Mouse (Mus musculus): Measurements from ENCODE around the gene Ap1ar. TPM values are rescaled to one million over a fixed set of nuclear protein-coding genes. Genes with fewer than 3 reads are reported as not detected.
"Not testable (repeated sequence)": the region's sequence is repeated elsewhere in the genome, so short reads cannot be mapped to it uniquely, and the experiment has no call there.

Ap1ar gene
- total RNA-seq, 2 experiments from 2014 or later, result 35.6 to 37.3 TPM

- no peak for DNase-seq
Observed at GRCm38 (mm10) chr3:127795762-127796161, 41.6 kb downstream of the Ap1ar start.

DNA sequence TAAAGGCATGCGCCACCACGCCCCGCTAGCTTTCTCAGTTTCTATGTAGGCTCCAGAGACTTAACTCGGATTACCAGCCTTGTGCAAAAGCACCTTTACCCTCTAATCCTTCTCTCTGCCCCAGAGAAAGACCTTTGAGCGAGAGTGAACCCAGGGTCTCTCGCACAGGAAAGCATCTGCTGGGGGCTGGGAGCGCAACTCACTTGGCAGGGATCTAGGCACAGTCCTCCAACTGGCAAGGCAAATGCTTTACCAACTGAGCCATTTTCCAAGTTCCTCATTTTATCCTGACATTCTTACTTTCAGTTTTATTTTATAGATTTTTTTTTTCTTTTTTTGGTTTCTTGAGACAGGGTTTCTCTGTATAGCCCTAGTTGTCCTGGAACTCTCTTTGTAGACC, 44.3 kb downstream of the Ap1ar start:
- no peak for DNase-seq

- no peak for DNase-seq
Observed at GRCm38 (mm10) chr3:127791595-127792561, 45.4 kb downstream of the Ap1ar start.

DNA sequence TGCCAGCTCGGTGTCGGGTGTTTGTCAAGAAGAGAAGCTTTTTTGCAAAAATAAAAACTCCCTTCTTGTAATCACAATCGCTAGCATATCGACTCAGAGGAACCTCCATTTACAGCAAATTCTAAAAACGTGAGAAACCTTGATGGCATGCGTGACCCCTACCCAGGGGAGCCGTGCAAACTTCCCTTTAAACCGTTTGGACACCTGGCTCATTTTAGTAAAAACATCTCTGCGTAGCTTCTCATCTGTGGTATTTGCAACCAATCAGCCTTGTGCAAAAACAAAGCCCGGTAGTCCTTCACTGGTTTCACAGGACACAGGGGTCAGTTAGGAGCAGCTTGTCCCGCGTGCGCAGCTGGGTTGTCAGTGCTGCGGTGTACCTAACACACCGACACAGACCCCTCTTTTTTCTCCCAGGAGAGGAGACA, 46.3 kb downstream of the Ap1ar start:
- DNase-seq, result no peak

DNA sequence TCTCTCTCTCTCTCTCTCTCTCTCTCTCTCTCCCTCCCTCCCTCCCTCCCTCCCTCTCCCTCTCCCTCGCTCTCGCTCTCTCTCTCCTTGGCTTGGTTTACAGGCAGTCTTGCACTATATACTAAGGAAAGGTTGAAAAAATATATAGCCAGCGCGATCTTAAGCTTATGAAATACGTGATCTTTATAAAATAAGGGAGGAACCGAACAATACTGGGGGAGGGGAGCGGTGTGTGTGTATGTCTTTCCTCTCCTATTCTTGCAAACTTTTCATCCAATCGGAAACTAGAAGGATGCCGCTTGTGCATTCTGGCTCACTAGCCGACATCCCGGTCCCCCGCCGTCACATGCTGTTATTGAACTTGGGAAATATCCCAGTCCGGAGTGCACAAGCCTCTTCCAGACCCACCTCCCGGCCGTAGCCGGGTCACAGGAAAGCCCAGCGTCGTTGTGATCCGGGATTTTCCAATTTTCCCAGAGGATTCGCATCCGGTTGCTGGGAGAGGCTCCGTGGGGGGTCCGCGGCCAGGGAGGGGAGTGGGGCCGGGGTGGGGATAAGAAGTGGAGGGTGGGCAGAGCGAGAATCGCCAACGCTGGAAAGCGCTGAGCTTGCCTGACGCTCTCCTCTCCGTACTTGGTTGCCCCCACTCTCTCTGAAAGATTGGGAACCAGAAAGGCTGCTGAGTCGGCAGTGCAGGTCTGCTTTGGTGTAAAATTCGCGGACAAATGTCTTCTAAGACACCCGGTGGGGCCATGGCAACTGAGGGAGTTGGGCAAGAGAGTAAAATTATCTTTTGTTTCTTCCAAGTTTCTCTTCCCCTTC, 46.9 kb downstream of the Ap1ar start:
- DNase-seq, result peak; percentile 40 to 65

GRCm38 (mm10) chr3:127789500-127790191, 47.7 kb downstream of the Ap1ar start, which contains the start of gene Tifa:
TSS of gene Tifa (plus strand) at chr3:127789805.
- DNase-seq, result peak; percentile 78 to 83

GRCm38 (mm10) chr3:127788919-127789318, 48.4 kb downstream of the Ap1ar start:
- DNase-seq, result no peak

DNA sequence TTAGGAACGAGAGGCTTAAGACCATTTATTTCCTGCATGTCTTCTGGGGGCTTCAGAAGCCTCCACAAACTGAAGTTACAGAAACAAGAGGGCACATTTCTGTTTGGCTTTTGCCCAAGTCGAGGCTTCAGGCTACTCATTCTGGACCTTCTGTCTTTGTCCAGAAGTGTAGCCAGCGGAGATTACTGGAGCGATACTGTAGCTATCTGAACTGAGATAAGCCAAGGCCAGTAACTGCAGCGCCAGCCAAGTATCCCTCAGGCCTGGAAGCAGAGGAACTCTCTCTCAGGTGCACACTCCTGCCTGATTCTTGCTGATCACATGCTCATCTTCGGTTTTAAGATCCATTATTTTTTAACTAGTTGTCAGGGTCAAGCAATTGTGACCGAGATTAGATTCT, 49.3 kb downstream of the Ap1ar start:
- DNase-seq, result peak; percentile 26 to 38

GRCm38 (mm10) chr3:127787032-127787431, 50.3 kb downstream of the Ap1ar start:
- DNase-seq, result no peak

GRCm38 (mm10) chr3:127783680-127784079, 53.6 kb downstream of the Ap1ar start:
- DNase-seq, result not testable (repeated sequence)

DNA sequence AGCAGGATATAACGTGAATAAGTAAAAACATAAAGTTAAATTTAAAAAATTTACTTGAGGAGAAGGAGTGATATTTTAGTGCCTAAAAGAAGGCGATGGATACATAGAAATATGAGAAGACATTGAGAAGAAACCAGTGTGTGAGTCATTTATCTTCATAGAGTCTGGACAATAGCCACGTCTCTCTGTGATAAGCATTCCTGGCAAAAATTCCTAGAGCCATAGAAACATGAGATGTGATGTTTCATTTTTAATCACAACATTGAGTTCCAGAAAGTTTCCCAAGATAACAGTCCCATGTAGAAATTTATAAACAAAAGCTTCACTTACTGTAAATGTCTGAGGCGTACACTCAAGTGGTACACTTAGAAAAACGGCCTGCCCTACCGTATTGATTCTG, 54.4 kb downstream of the Ap1ar start:
- DNase-seq, result no peak

GRCm38 (mm10) chr3:127780921-127781320, 56.4 kb downstream of the Ap1ar start:
- DNase-seq, result peak in 1 of 2 experiments; percentile 18

GRCm38 (mm10) chr3:127780021-127780644, 57.2 kb downstream of the Ap1ar start, which contains the start of gene Alpk1:
TSS of gene Alpk1 (minus strand) at chr3:127780527.
- DNase-seq, result peak; percentile 75 to 82

DNA sequence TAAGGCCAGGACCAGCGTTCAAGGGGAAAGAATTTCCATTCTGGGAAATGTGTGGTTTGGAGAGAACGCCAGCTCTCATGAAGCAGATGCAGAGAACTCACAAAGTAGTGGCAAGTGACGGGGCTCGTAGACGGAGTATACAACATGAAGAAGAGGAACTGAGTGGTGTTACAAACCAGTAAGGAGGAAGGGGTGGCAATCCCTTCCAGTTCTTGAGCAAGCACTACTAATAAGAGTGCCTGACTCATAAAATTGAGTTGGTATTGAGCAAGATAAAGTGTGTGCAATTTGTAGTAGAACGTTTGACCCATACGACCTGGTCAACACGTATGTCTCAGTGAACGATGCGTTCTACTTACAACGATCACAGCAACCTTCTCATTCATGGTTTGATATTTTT, 68.2 kb downstream of the Ap1ar start:
- no peak for DNase-seq

- no peak for DNase-seq
Observed at GRCm38 (mm10) chr3:127765971-127766370, 71.4 kb downstream of the Ap1ar start.

DNA sequence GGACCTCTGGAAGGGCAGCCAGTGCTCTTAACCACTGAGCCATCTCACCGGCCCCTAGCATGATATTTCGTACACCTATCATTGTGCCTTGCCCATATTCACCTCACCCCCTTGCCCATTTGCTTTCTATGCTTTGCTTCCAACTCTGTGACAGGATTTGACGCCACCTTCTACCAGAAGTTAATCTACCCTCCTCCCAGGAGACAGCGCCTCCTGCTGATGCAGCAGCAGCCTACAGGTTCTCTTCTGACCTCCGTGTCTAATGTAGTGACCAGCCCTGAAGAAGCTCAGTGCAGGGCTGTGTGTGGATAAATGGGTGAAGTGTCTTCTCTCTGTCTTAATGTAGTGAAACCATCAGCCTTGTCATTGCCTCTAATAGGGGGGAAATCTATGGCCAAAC, 72.8 kb downstream of the Ap1ar start:
- peak in 1 of 2 experiments; percentile 17 for DNase-seq

DNA sequence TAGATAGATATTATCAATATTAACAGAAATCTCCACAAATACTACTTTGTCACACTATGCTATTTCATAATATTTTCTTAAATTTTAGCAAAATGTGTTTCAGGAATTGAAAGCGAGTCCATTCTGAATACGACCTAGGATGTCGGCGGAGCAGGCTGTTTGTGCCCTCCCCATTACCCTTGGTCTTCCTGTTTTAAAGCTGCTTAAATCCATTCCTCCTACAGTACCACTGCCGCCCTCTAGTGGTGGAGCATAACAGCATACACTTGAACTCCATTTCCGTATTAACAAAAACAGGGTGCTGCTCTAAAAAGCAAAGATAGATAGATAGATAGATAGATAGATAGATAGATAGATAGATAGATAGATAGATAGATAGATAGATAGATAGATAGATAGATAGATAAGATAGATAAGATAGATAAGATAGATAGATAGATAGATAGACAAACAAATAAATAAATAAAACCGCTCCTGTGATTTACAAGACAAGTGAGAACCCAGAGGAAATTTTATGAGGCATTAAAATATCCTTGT, 74.2 kb downstream of the Ap1ar start:
- peak; percentile 83 to 87 for DNase-seq

- no peak for DNase-seq
Observed at GRCm38 (mm10) chr3:127762403-127762802, 74.9 kb downstream of the Ap1ar start.

DNA sequence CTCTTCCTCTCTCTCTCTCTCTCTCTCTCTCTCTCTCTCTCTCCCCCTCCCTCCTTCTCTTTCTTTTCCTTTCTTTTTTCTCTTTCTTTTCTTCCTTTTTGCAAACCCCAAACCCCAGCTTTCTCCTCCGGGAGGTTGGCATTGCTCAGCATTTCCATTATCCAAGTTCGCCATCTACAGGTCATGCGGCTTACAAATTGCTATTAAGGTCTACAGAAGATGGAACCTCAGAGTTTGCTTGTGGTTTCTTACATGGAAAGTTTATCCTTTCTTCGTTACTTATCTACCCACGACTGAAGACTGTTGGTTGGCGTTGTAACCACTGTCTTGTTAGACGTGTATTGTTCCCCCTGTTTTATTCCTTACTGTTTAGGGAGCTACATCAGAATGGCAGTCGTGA, 78.1 kb downstream of the Ap1ar start:
- DNase-seq, result peak; percentile 25 to 42

GRCm38 (mm10) chr3:127758806-127759205, 78.5 kb downstream of the Ap1ar start:
- DNase-seq, result no peak

GRCm38 (mm10) chr3:127757886-127758301, 79.4 kb downstream of the Ap1ar start:
- no peak for DNase-seq

All from adrenal gland, postnatal 36 days (tissue).